Mouse (Mus musculus): ENCODE measurements around the gene Exoc3l2.

DNA sequence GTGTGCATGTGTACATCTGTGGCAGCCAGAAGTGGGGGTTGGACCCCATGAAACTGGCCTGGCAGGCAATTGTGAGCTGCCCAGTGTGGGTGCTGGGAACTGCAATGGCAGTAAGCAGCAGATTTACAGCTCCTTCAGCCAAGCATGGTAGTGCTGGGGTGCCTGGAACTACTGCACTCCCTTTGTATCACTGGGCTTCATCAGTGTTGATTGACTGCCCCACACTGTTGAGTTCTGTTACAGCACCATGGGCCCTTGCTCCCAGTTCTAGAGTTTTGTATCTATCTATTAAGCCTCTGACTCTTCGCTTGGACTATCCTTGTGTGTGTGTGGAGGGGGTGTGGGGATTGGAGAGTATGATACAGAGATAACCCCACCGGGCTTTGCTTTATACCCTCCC lies 14.0 kb downstream of the Exoc3l2 start:
- TF ChIP-seq CTCF (IDR thresholded peaks at IDR 0.05; ENCODE audit: low read depth) (no peak), EP300 (IDR thresholded peaks at IDR 0.05; ENCODE audit: low read depth) (no peak)

Measured in liver, embryonic 14.5 days (tissue).